8 mouse cellular contexts compared by ENCODE assay signal in genomic region chr17:22866421-22866844, GRCm38 (mm10). TPM values are rescaled to one million over a fixed set of nuclear protein-coding genes. Genes with fewer than 3 reads are reported as not detected.
DNase-seq lines count a peak whose midpoint lies in the region; ATAC-seq and TF ChIP-seq lines count a peak whose summit lies in the region.

No protein-coding gene starts in this region.

- no peak for TF ChIP-seq EP300 in heart, adult 2 months (IDR thresholded peaks at IDR 0.05; ENCODE audit: insufficient read depth, low read depth, low read length)

- peaks cover 18% of the 10 kb centered on the region for H3K36me3 ChIP-seq in heart, adult 2 months (ENCODE audit: control insufficient read depth, insufficient read depth, low read length)
- H3K36me3 ChIP-seq in forebrain, embryonic 15.5 days: peaks cover 27% of the 10 kb centered on the region
- H3K36me3 ChIP-seq in limb, embryonic 14.5 days (ENCODE audit: control insufficient read depth, insufficient read depth, low read length): peaks cover 22% of the 10 kb centered on the region

- H3K27ac ChIP-seq in heart, adult 2 months: peak overlapping the region; percentile 92
- peak overlapping the region; percentile 79 for H3K27ac ChIP-seq in forebrain, embryonic 15.5 days (replicated peaks)
- H3K27ac ChIP-seq in limb, embryonic 14.5 days (replicated peaks; ENCODE audit: low read depth, low read length): peak overlapping the region; percentile 92

- no peak for TF ChIP-seq POLR2A in heart, adult 2 months (IDR thresholded peaks at IDR 0.05; ENCODE audit: insufficient read depth, low read depth, low read length)
- no peak for TF ChIP-seq POLR2A in limb, embryonic 14.5 days (IDR thresholded peaks at IDR 0.05; ENCODE audit: borderline replicate concordance, extremely low read depth, insufficient read depth, insufficient read length)

- ATAC-seq in forebrain, embryonic 15.5 days (replicated peaks): peak; percentile 57
- peak; percentile 34; the same call in 1 of the 2 replicates for ATAC-seq in limb, embryonic 14.5 days (ENCODE audit: low FRiP score, low read depth)
- peak; percentile 62 for ATAC-seq in monocyte, adult 5-6 weeks (replicated peaks; ENCODE audit: insufficient number of reproducible peaks, low FRiP score, low TSS enrichment, poor library complexity, severe bottlenecking)

- no peaks in the 10 kb centered on the region for H3K9me3 ChIP-seq in forebrain, embryonic 15.5 days
- no peaks in the 10 kb centered on the region for H3K9me3 ChIP-seq in limb, embryonic 14.5 days (ENCODE audit: control insufficient read depth, low read length)

- intact Hi-C loops in heart, adult 2 months (cut with DNase I): loop anchor here (2.0 kb wide), 1 partner anchor 50 kb away; no protein-coding TSS in a partner anchor
- intact Hi-C loops in heart, postnatal 25 days (cut with DNase I): loop anchor here (5.0 kb wide), 2 partner anchors 49 to 326 kb away; partner anchors contain the start of gene Zfp40
- intact Hi-C loops in gastrocnemius, postnatal 14 days (cut with DNase I; ENCODE audit: low total_unique reads): no loop called here

- TF ChIP-seq CTCF in heart, adult 2 months (IDR thresholded peaks at IDR 0.05): no peak

- H3K27me3 ChIP-seq in heart, adult 2 months (ENCODE audit: control insufficient read depth, insufficient read depth, low read length): no peaks in the 10 kb centered on the region
- no peaks in the 10 kb centered on the region for H3K27me3 ChIP-seq in forebrain, embryonic 15.5 days
- no peaks in the 10 kb centered on the region for H3K27me3 ChIP-seq in limb, embryonic 14.5 days (ENCODE audit: control insufficient read depth, insufficient read depth, low read length)

- H3K4me2 ChIP-seq in forebrain, embryonic 15.5 days (replicated peaks): peak overlapping the region; percentile 71
- peak overlapping the region; percentile 58 for H3K4me2 ChIP-seq in limb, embryonic 14.5 days (replicated peaks; ENCODE audit: low read depth, low read length, severe bottlenecking)

- DNase-seq in heart, adult 2 months: no peak
- DNase-seq in heart, postnatal 25 days (ENCODE audit: low spot score): no peak
- DNase-seq in urinary bladder, postnatal 36 days (ENCODE audit: low spot score in 2 of 2): peak; percentile 7 to 11
- DNase-seq in urinary bladder, adult 18-20 months (ENCODE audit: low spot score in 2 of 2): no peak
- peak; percentile 3 for DNase-seq in limb, embryonic 14.5 days (ENCODE audit: low spot score)
- no peak for DNase-seq in gastrocnemius, postnatal 14 days

- H3K9ac ChIP-seq in heart, adult 2 months (ENCODE audit: low read depth, low read length): peak overlapping the region; percentile 95
- H3K9ac ChIP-seq in forebrain, embryonic 15.5 days (replicated peaks): peak overlapping the region; percentile 82
- peak overlapping the region; percentile 76 for H3K9ac ChIP-seq in limb, embryonic 14.5 days (ENCODE audit: low read depth, low read length, severe bottlenecking)

- H3K79me2 ChIP-seq in heart, adult 2 months (replicated peaks; ENCODE audit: control insufficient read depth, insufficient read depth, low read length): peaks cover 2% of the 10 kb centered on the region; the same call in 1 of the 2 replicates

- under 1% methylated on average over 10 of the region's 10 CpGs for WGBS in heart, adult 2 months
- 2% methylated on average over 10 of the region's 10 CpGs for WGBS in forebrain, embryonic 15.5 days
- WGBS in limb, embryonic 14.5 days: under 1% methylated on average over 10 of the region's 10 CpGs

- peak overlapping the region; percentile 81 for H3K4me3 ChIP-seq in heart, adult 2 months
- H3K4me3 ChIP-seq in forebrain, embryonic 15.5 days: peak overlapping the region; percentile 82
- H3K4me3 ChIP-seq in limb, embryonic 14.5 days (replicated peaks; ENCODE audit: low read length): peak overlapping the region; percentile 70

- peaks cover 5% of the 10 kb centered on the region for H3K4me1 ChIP-seq in heart, adult 2 months (ENCODE audit: control insufficient read depth, insufficient read depth, low read length)
- H3K4me1 ChIP-seq in forebrain, embryonic 15.5 days: peaks cover 14% of the 10 kb centered on the region
- H3K4me1 ChIP-seq in limb, embryonic 14.5 days (ENCODE audit: control insufficient read depth, insufficient read depth, low read length): peaks cover 7% of the 10 kb centered on the region

RNA-seq across cellular contexts. Expression of gene Zfp945, which starts 0.5 kb away (rescaled TPM):
- total RNA-seq in heart, adult 2 months (2021): 1 to 10 TPM; 3.8 to 6.5 TPM
- polyA plus RNA-seq in heart, adult 2 months (2012; rRNA removed): 2.9 and 5.0 TPM in 2 replicates
- total RNA-seq in heart, postnatal 25 days (2021): 1 to 10 TPM; 5.7 to 5.9 TPM
- polyA plus RNA-seq in forebrain, embryonic 15.5 days (2015; fragmentation: Nextera tagmentation; extraction: Ambion mirVana): 22.3 and 24.0 TPM in 2 replicates
- polyA plus RNA-seq in limb, embryonic 14.5 days (2012; rRNA removed): 13.0 and 14.5 TPM in 2 replicates
- polyA plus RNA-seq in limb, embryonic 14.5 days (2014; fragmentation: Nextera tagmentation; extraction: Ambion mirVana): 26.7 and 28.5 TPM in 2 replicates
- total RNA-seq in monocyte, adult 5-6 weeks (2017): 20.8 to 26.5 TPM (median 26.3 TPM) in 3 replicates
- total RNA-seq in gastrocnemius, postnatal 14 days (2021): 1 to 10 TPM; 3.2 to 3.7 TPM

Comparison
In these comparisons a context has a peak if more than half of its experiments do, and no peak if none do; other contexts are left out.
1. DNase-seq: peak in urinary bladder, postnatal 36 days (2 of 2) and limb, embryonic 14.5 days (single experiment); none in heart, adult 2 months (0 of 2), heart, postnatal 25 days (single experiment), urinary bladder, adult 18-20 months (0 of 2) and gastrocnemius, postnatal 14 days (single experiment).
2. Peak in every context shown above with its lines, with median percentiles within 50 percentile points of each other: H3K27ac ChIP-seq, H3K4me3 ChIP-seq, H3K9ac ChIP-seq and ATAC-seq.